Mouse (Mus musculus): ENCODE data around the gene Hoxd9. TPM values are rescaled to one million over a fixed set of nuclear protein-coding genes. Genes with fewer than 3 reads are reported as not detected.

The Hoxd9 gene
- polyA plus RNA-seq, 1 experiment from 2014 or later = 0.13 TPM

- Histone ChIP-seq H3K4me1 (ENCODE audit: insufficient read depth) (no peaks in the 10 kb centered on the region), H3K27ac (ENCODE audit: low read depth) (no peak within 1 kb of the TSS), H3K27me3 (ENCODE audit: insufficient read depth, low read length) (peaks cover 99% of the 10 kb centered on the region), H3K4me2 (peak within 1 kb of the TSS; percentile 34), H3K4me3 (ENCODE audit: low read depth, low read length) (peak within 1 kb of the TSS; percentile 21), H3K9me3 (ENCODE audit: low read depth, low read length) (no peaks in the 10 kb centered on the region), H3K36me3 (ENCODE audit: insufficient read depth) (no peaks in the 10 kb centered on the region), H3K9ac (no peak within 1 kb of the TSS)
- DNase-seq (no peak), ATAC-seq (ENCODE audit: insufficient read depth) (no peak)
- WGBS = 9% methylated on average over 5 of the region's 5 CpGs
- no peak for TF ChIP-seq CTCF (IDR thresholded peaks at IDR 0.05; ENCODE audit: low read depth)
Observed at GRCm38 (mm10) chr2:74726551-74726950, 29.0 kb downstream of the Hoxd9 start, which contains the start of gene Gm28230. Gene Gm28230 (plus strand): TSS chr2:74726728.

- no peak overlapping the region for H3K9ac ChIP-seq
- DNase-seq (no peak), ATAC-seq (ENCODE audit: insufficient read depth) (no peak)
- H3K4me1 ChIP-seq (ENCODE audit: insufficient read depth) = no peaks in the 10 kb centered on the region
- TF ChIP-seq CTCF (IDR thresholded peaks at IDR 0.05; ENCODE audit: low read depth) = no peak
- H3K4me2 ChIP-seq = peak overlapping the region; percentile 34
- peaks cover 99% of the 10 kb centered on the region for H3K27me3 ChIP-seq (ENCODE audit: insufficient read depth, low read length)
- 2% methylated on average over 43 of the region's 43 CpGs for WGBS
- peak overlapping the region; percentile 21 for H3K4me3 ChIP-seq (ENCODE audit: low read depth, low read length)
- H3K27ac ChIP-seq (ENCODE audit: low read depth) = no peak overlapping the region
- H3K9me3 ChIP-seq (ENCODE audit: low read depth, low read length) = no peaks in the 10 kb centered on the region
- H3K36me3 ChIP-seq (ENCODE audit: insufficient read depth) = no peaks in the 10 kb centered on the region
Observed at GRCm38 (mm10) chr2:74726973-74727639, 29.6 kb downstream of the Hoxd9 start.

GRCm38 (mm10) chr2:74727640-74728302, 30.2 kb downstream of the Hoxd9 start:
- Histone ChIP-seq H3K4me2 (peak overlapping the region; percentile 34), H3K36me3 (ENCODE audit: insufficient read depth) (no peaks in the 10 kb centered on the region), H3K9me3 (ENCODE audit: low read depth, low read length) (no peaks in the 10 kb centered on the region), H3K4me1 (ENCODE audit: insufficient read depth) (no peaks in the 10 kb centered on the region), H3K27me3 (ENCODE audit: insufficient read depth, low read length) (peaks cover 99% of the 10 kb centered on the region), H3K27ac (ENCODE audit: low read depth) (no peak overlapping the region), H3K4me3 (ENCODE audit: low read depth, low read length) (peak overlapping the region; percentile 21), H3K9ac (no peak overlapping the region)
- ATAC-seq (ENCODE audit: insufficient read depth) (no peak; the same call in 1 of the 2 replicates), DNase-seq (no peak)
- 2% methylated on average over 25 of the region's 25 CpGs for WGBS
- no peak for TF ChIP-seq CTCF (IDR thresholded peaks at IDR 0.05; ENCODE audit: low read depth)

- no peaks in the 10 kb centered on the region for H3K36me3 ChIP-seq (ENCODE audit: insufficient read depth)
- ATAC-seq (ENCODE audit: insufficient read depth) = no peak
- DNase-seq = no peak
- H3K27ac ChIP-seq (ENCODE audit: low read depth) = no peak overlapping the region
- no peaks in the 10 kb centered on the region for H3K4me1 ChIP-seq (ENCODE audit: insufficient read depth)
- peaks cover 99% of the 10 kb centered on the region for H3K27me3 ChIP-seq (ENCODE audit: insufficient read depth, low read length)
- no peak for TF ChIP-seq CTCF (IDR thresholded peaks at IDR 0.05; ENCODE audit: low read depth)
- H3K4me2 ChIP-seq = no peak overlapping the region
- H3K9ac ChIP-seq = no peak overlapping the region
- 13% methylated on average over 13 of the region's 13 CpGs for WGBS
- H3K9me3 ChIP-seq (ENCODE audit: low read depth, low read length) = no peaks in the 10 kb centered on the region
- no peak overlapping the region for H3K4me3 ChIP-seq (ENCODE audit: low read depth, low read length)
Observed at GRCm38 (mm10) chr2:74728303-74728680, 30.8 kb downstream of the Hoxd9 start.

- no peak for DNase-seq
- H3K4me3 ChIP-seq (ENCODE audit: low read depth, low read length) = no peak overlapping the region
- ATAC-seq (ENCODE audit: insufficient read depth) = no peak
- H3K9me3 ChIP-seq (ENCODE audit: low read depth, low read length) = no peaks in the 10 kb centered on the region
- H3K4me2 ChIP-seq = no peak overlapping the region
- peaks cover 99% of the 10 kb centered on the region for H3K27me3 ChIP-seq (ENCODE audit: insufficient read depth, low read length)
- no peaks in the 10 kb centered on the region for H3K36me3 ChIP-seq (ENCODE audit: insufficient read depth)
- H3K27ac ChIP-seq (ENCODE audit: low read depth) = no peak overlapping the region
- no peaks in the 10 kb centered on the region for H3K4me1 ChIP-seq (ENCODE audit: insufficient read depth)
- no peak overlapping the region for H3K9ac ChIP-seq
- WGBS = 12% methylated on average over 8 of the region's 8 CpGs
- no peak for TF ChIP-seq CTCF (IDR thresholded peaks at IDR 0.05; ENCODE audit: low read depth)
Observed at GRCm38 (mm10) chr2:74730331-74730730, 32.8 kb downstream of the Hoxd9 start.

GRCm38 (mm10) chr2:74731055-74731454, 33.5 kb downstream of the Hoxd9 start:
- peaks cover 99% of the 10 kb centered on the region for H3K27me3 ChIP-seq (ENCODE audit: insufficient read depth, low read length)
- no peaks in the 10 kb centered on the region for H3K36me3 ChIP-seq (ENCODE audit: insufficient read depth)
- no peak overlapping the region for H3K27ac ChIP-seq (ENCODE audit: low read depth)
- no peaks in the 10 kb centered on the region for H3K4me1 ChIP-seq (ENCODE audit: insufficient read depth)
- no peak overlapping the region for H3K4me3 ChIP-seq (ENCODE audit: low read depth, low read length)
- DNase-seq = no peak
- ATAC-seq (ENCODE audit: insufficient read depth) = no peak
- H3K9me3 ChIP-seq (ENCODE audit: low read depth, low read length) = no peaks in the 10 kb centered on the region
- TF ChIP-seq CTCF (IDR thresholded peaks at IDR 0.05; ENCODE audit: low read depth) = no peak
- no peak overlapping the region for H3K9ac ChIP-seq
- H3K4me2 ChIP-seq = no peak overlapping the region

- no peak for DNase-seq
- Histone ChIP-seq H3K27me3 (ENCODE audit: insufficient read depth, low read length) (peaks cover 99% of the 10 kb centered on the region), H3K9me3 (ENCODE audit: low read depth, low read length) (no peaks in the 10 kb centered on the region), H3K4me1 (ENCODE audit: insufficient read depth) (no peaks in the 10 kb centered on the region), H3K4me2 (no peak overlapping the region), H3K27ac (ENCODE audit: low read depth) (no peak overlapping the region), H3K36me3 (ENCODE audit: insufficient read depth) (no peaks in the 10 kb centered on the region), H3K9ac (no peak overlapping the region), H3K4me3 (ENCODE audit: low read depth, low read length) (no peak overlapping the region)
- no peak for TF ChIP-seq CTCF (IDR thresholded peaks at IDR 0.05; ENCODE audit: low read depth)
- ATAC-seq (ENCODE audit: insufficient read depth) = no peak
- 8% methylated on average over 9 of the region's 9 CpGs for WGBS
Observed at GRCm38 (mm10) chr2:74731799-74732512, 34.4 kb downstream of the Hoxd9 start.

All from lung, embryonic 14.5 days (tissue).